Mouse (Mus musculus): Measurements from ENCODE around the gene Tbcd. TPM values are rescaled to one million over a fixed set of nuclear protein-coding genes. Genes with fewer than 3 reads are reported as not detected.

Gene Tbcd
- polyA plus RNA-seq, 1 experiment, result 59.9 TPM

- DNase-seq (ENCODE audit: extremely low spot score in 1 of 2, low spot score in 1 of 2), result no peak
Measured at GRCm38 (mm10) chr11:121474831-121475230, 23.1 kb downstream of the Tbcd start.

GRCm38 (mm10) chr11:121475699-121476415, 24.1 kb downstream of the Tbcd start:
- DNase-seq (ENCODE audit: extremely low spot score in 1 of 2, low spot score in 1 of 2), result peak; percentile 17 to 83

GRCm38 (mm10) chr11:121479476-121480203, 27.9 kb downstream of the Tbcd start:
- no peak for DNase-seq (ENCODE audit: extremely low spot score in 1 of 2, low spot score in 1 of 2)

GRCm38 (mm10) chr11:121481129-121481528, 29.4 kb downstream of the Tbcd start:
- DNase-seq (ENCODE audit: extremely low spot score in 1 of 2, low spot score in 1 of 2), result no peak

DNA sequence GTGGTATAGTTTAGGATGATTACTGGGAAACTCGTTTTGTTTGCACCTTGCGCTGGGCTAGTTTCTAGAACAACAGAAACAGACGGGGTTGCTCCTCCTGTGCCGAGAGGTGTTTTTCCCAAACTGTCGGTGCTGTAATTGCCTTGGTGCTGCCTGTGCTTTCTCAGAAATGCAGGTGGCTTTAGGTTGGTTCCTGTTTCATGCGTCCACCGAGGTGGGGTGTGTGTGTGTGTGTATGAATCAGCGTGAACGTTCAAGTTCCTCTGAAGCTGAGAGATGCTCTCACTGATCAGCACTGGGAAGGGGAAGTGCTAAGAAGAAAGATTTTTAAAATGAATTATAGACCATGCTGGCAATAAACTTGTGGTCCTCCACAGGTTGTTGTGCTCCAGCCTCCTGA, 34.1 kb downstream of the Tbcd start:
- DNase-seq (ENCODE audit: extremely low spot score in 1 of 2, low spot score in 1 of 2), result no peak

DNA sequence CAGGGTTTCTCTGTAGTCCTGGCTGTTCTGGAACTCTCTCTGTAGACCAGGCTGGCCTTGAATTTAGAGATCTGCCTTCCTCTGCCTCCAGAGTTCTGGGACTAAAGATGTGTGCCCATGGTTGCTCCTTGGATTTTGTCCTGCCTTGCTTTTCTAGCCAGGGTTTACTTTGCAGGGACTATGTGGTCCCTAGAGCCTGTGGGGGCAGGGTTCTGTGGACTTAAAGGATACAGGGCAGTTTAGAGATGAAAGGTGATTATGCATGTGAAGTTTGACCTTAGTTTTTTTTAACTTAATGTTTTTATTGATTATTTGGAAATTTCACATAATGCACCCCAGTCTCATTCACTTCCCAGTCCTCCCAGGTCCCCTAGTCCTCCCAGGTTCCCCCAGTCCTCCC, 38.9 kb downstream of the Tbcd start:
- DNase-seq (ENCODE audit: extremely low spot score in 1 of 2, low spot score in 1 of 2), result no peak

DNA sequence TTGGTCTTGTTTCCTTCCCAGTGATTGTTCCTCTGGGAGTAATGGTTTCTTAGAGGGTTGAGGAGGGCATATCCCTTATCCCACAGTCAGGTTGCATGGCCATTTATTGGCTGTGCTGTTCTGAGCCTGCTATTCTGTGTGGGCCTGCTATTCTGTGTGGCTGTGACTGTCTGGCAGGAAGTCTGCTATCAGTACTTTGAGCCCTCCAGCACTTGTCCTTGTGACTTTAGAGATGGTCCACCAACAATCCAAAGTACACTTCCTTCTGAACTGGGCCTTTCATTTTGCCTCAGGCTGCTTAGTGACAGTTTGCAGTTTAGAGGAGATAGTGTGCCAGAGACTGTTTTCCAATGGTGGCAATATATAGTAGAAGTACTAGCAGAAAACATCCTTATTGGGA, 48.8 kb downstream of the Tbcd start:
- DNase-seq (ENCODE audit: extremely low spot score in 1 of 2, low spot score in 1 of 2), result no peak

DNA sequence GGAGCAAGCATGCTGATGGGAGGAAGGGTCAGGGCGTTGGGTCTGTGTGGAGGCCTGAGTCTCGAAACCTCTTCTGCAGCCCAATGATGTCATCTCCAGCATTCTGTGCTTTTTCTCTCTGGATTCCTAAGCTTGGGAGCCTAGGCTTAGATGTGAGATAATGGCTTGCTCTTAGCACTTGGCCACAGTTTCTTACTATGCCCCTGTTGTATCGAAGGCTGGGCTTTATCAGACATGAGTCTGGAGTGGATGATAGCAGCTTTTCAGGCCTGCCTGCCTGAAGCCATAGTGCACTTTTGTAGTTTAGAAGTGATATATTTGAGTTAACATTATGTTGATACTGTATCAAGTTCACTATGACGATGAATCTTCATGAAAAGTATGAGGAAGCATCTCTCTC, 49.8 kb downstream of the Tbcd start:
- DNase-seq (ENCODE audit: extremely low spot score in 1 of 2, low spot score in 1 of 2), result no peak

- DNase-seq (ENCODE audit: extremely low spot score in 1 of 2, low spot score in 1 of 2), result peak in 1 of 2 experiments; percentile 49
Measured at GRCm38 (mm10) chr11:121502000-121502860, 50.5 kb downstream of the Tbcd start.

DNA sequence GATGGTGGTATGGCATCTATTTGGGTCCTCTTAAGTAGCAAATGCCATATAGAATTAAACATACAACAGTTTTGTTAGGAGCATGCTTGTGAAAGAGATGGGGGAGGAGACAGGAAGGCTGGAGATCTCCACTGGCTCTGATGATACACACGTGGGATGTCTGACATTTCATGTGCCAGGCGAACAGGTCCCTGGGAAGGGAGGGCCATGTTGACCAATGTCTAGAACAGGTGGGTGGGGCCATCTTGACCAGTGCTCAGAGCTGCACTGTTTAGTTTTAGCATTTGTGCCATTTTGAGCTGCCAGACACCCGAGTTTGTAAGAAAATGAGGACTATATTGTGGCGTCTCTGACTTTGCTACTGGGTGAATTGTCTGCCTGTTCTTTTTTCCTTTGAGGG, 56.7 kb downstream of the Tbcd start:
- no peak for DNase-seq (ENCODE audit: extremely low spot score in 1 of 2, low spot score in 1 of 2)

GRCm38 (mm10) chr11:121510512-121511246, 58.9 kb downstream of the Tbcd start:
- DNase-seq (ENCODE audit: extremely low spot score in 1 of 2, low spot score in 1 of 2), result no peak

DNA sequence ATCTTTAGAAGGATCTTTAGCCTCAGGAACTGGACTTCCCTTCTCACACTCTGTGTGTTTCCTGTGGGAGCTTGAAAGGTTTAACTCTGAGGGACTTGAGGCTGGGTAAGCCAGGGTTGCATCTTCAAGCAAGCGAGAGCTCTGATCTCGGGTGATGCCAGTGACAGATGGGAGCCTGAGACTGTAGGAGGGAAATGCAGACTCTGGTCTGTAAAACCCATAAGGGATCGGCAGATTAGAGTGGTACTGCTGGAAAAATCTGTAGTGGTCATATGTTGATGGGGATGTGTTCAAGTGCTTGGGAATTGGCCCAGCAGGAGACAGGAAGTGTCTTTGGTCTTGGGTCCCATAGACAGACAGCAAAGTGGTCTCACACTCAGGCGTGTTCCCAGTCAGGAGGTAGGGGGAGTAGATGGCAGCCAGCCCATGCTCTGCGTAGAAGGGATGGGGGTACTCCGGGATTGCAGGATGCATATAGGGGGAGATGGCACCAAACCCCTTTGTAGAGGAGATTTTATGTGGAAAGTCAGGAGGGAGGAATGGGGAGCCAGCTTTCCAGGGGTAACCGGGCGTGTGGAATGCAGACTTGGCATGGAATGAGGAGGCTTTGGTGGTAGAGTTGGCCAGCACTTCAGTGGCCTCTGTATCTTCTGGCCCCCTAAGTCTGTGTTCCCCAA, 61.3 kb downstream of the Tbcd start:
- peak in 1 of 2 experiments; percentile 21 for DNase-seq (ENCODE audit: extremely low spot score in 1 of 2, low spot score in 1 of 2)

GRCm38 (mm10) chr11:121515996-121516395, 64.2 kb downstream of the Tbcd start:
- no peak for DNase-seq (ENCODE audit: extremely low spot score in 1 of 2, low spot score in 1 of 2)

GRCm38 (mm10) chr11:121516906-121517305, 65.2 kb downstream of the Tbcd start:
- DNase-seq (ENCODE audit: extremely low spot score in 1 of 2, low spot score in 1 of 2), result no peak

- no peak for DNase-seq (ENCODE audit: extremely low spot score in 1 of 2, low spot score in 1 of 2)
Measured at GRCm38 (mm10) chr11:121517687-121518465, 66.1 kb downstream of the Tbcd start.

GRCm38 (mm10) chr11:121519131-121519530, 67.4 kb downstream of the Tbcd start, which contains the start of gene Zfp750:
Gene Zfp750 (minus strand): TSS chr11:121519333.
- peak in 1 of 2 experiments; percentile 38 for DNase-seq (ENCODE audit: extremely low spot score in 1 of 2, low spot score in 1 of 2)

GRCm38 (mm10) chr11:121519703-121520102, 68.0 kb downstream of the Tbcd start:
- no peak for DNase-seq (ENCODE audit: extremely low spot score in 1 of 2, low spot score in 1 of 2)

DNA sequence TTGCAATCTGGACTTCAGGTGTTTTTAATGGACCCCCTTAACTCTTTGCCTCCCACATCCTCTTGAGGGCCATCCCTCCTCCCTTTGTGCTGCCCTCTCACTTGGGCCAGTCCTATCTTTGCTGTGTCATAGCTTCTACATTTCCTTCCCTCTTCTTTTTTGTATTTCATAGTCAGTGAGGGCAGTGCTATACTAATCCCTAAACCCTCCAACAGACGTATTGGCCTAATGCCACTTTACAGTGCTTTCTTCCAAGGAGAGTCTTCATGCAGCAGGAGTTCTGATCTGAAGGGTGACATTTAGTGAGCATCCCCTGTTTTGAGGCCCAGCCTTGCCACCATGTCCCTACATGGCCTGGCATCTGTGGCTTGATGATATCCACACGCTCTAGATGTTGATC, 69.0 kb downstream of the Tbcd start:
- no peak for DNase-seq (ENCODE audit: extremely low spot score in 1 of 2, low spot score in 1 of 2)

- DNase-seq (ENCODE audit: extremely low spot score in 1 of 2, low spot score in 1 of 2), result no peak
Measured at GRCm38 (mm10) chr11:121522156-121522762, 70.5 kb downstream of the Tbcd start.

Data from frontal cortex, adult 2 months (tissue).